Mouse (Mus musculus): ENCODE measurements at regions not wholly inside any gene's neighbourhood (a gene's known extent, or its start where the extent isn't known, plus 50 kb on each side); places are given as distances from the start of the nearest gene placed in this dataset.

DNA sequence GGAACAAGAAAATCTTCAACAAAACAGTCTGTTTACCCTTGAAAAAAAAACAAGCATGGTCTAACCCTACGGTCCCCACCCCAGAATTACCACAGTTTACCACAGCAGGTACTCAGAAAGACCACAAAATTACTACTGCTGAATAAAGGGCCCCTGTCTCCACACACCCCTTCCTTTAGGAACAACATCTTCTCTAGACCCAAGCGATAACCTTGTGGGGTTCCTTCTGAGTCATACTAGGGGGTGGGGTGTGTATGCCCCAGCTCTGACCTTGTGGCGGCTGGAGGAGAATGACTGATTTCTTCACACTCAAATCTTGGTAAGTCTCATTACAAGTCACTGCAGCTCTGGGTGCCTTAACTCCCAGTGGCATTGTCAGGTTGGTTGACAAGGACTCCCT lies 151.8 kb upstream of the Klf3 start:
- DNase-seq (ENCODE audit: low spot score) = peak; percentile 67

DNA sequence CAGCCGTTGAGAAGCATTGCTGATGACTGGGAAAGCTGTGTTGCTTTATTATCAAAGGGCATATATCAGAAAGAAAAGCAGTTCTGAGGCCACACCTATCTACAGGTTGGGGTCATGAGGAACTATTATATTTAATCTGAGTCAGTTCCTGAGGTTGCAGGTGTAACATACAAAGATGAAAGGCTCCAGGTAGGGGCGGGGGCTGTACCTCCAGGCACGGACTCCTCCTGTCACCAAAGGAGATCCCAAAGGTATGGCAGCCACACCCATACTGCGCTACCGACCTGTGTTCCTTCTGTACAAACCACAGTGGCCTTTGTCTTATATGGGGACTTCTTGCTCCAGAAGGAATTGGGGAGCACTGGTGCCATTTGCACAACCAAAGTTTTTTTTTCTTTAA lies 149.4 kb upstream of the Klf3 start:
- DNase-seq (ENCODE audit: low spot score) = no peak

DNA sequence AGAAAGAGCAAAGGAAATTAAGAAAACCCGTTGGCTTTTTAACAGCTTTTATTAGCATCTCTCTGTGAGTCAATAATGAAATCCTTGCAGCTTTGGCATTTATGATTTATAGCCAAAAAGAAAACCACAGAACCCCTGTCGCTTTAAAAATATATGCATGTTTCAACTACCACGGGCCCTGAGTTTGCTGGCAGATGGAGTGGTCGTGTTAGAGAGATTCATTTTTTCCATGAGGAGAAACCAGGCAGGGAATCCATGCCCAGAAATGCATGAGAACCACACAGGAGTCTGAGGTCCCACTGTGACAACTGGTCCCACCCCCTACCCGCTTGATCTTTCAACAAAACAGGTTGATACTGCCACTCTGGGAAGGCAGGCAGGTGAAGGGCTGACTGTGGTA lies 147.9 kb upstream of the Klf3 start:
- DNase-seq (ENCODE audit: low spot score) = no peak

DNA sequence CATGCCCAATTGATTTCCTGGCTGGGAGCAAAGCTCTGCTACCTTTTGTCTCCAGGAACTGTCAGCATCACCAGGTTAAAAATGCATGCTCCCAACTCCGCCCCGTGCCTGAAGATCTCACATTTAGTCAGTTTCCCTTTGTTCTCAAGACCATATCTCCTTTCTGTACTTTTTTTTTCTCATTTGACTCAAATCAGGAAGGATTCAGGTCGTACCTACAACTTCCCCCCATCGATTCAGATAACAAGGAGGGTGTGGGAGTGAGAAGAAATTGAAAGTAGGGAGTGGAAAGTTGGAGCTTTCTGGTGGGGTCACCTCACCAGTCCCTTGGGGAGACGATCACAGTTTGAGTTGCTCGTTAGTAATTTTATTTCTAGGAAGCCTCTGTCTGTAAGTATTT lies 141.2 kb upstream of the Klf3 start:
- DNase-seq (ENCODE audit: low spot score) = no peak

- DNase-seq (ENCODE audit: low spot score) = no peak
Observed at GRCm38 (mm10) chr5:64662476-64662875, 140.7 kb upstream of the Klf3 start.

- no peak for DNase-seq (ENCODE audit: low spot score)
Observed at GRCm38 (mm10) chr5:64663766-64664165, 139.4 kb upstream of the Klf3 start.

DNA sequence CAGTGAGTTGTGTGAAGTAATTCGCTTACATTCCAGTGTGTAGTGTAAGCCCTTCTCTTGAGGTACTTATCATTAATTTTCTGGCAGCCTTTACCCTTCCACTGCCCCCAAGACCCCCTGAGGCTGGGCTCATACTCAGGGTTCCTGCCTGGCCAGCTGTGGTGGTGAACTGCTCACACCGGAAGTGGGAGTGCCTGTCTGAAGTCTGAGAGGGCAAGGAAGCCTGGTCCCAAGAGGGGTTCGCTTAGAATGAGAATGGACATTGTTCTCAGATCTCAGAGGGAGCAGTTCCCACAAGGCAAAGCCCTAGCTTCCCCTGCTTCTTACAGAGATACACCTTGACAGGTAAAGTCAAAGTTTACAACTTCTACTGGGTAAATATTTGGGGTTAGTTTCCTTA lies 138.1 kb upstream of the Klf3 start:
- DNase-seq (ENCODE audit: low spot score) = no peak

DNA sequence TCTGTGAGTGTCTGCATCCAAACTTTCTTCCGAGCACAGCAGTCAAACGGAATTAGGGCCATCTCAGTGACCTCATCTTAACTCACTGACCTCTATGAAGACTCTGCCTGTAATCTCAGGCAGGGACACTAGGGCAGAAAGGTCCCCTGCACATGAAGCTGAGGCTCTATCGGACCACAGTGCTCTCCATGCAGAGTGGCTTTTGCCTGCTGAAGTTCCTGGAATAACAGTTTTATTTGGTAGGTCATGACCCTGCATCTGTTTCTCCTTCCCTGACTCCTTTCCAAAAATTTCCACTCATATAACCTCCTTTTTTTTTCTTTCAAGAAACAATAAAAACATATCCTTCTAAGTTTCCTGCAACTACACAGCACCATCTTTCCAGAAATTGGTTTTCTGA lies 136.9 kb upstream of the Klf3 start:
- no peak for DNase-seq (ENCODE audit: low spot score)

GRCm38 (mm10) chr5:64667053-64667452 lies 136.1 kb upstream of the Klf3 start:
- no peak for DNase-seq (ENCODE audit: low spot score)

DNA sequence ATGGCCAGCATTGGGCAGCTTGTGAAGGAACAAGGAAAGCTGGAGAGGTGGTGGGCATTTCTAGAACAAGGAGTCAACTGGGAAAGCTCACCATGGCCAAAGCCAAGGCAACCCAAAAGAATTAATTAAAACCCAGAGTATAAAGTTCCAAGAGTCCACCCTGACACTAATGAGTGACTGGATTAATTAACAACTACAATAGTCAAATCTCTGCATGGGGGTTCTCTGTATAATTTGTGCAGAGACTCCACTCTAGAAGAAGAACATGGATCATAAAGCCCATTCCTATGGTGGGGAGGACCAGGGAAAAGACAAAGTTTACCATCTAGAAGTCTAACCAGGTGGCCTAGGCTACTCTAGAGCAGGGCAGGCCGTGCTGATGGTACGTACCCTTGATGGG lies 129.3 kb upstream of the Klf3 start:
- no peak for DNase-seq (ENCODE audit: low spot score)

GRCm38 (mm10) chr5:64676214-64676945 lies 126.8 kb upstream of the Klf3 start:
- no peak for DNase-seq (ENCODE audit: low spot score)

- DNase-seq (ENCODE audit: low spot score) = no peak
Observed at GRCm38 (mm10) chr5:64676946-64677588, 126.1 kb upstream of the Klf3 start.

DNA sequence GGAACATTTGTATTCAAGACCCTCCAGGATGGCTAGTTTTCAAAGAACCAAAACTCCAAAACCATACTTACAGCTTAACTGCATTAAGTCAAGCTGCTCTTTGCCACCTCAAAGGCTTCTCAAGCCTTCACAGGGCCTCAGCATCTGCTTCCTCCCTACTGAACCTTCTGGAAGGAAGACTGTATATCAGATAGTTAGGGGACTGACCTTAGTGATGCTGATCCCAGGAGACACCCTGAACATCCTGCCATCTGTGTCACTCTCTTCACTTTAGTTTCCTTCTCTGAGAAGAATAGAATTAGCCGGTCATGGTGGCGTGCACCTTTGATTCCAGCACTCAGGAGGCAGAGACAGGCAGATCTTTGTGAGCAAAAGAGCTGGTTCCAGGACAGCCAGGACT lies 124.5 kb upstream of the Klf3 start:
- no peak for DNase-seq (ENCODE audit: low spot score)

DNA sequence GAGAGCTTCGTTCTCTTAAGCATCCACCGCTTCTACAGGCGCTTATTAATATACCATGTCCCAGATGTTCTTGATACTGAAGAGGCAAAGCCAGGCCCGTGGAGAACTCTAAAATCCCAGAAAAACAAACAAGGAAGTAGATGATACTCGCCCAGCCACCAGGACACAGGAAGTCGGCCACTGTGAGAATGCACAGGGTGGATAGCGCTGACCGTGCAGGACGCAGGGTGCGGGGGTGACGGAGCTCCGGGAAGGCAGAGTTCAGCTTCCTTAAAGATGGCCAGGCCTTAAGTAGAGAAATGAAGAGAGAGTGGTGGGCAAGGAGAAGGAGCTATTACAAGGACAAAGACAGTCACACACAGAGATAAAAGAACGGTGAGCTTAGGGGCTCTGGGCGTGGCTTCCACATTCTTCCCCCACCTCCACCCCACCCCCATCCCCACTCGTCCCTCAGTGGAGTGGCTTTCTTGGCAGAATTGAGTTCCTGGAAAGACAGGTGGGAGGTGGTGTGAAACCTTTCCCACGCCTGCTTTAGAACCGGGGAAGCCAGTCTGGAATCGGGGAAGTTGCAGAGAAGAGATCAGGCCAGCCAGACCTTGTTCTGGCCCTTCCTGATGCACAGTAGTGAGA lies 123.1 kb upstream of the Klf3 start:
- no peak for DNase-seq (ENCODE audit: low spot score)

- no peak for DNase-seq (ENCODE audit: low spot score)
Observed at GRCm38 (mm10) chr5:64681161-64681560, 122.0 kb upstream of the Klf3 start.

DNA sequence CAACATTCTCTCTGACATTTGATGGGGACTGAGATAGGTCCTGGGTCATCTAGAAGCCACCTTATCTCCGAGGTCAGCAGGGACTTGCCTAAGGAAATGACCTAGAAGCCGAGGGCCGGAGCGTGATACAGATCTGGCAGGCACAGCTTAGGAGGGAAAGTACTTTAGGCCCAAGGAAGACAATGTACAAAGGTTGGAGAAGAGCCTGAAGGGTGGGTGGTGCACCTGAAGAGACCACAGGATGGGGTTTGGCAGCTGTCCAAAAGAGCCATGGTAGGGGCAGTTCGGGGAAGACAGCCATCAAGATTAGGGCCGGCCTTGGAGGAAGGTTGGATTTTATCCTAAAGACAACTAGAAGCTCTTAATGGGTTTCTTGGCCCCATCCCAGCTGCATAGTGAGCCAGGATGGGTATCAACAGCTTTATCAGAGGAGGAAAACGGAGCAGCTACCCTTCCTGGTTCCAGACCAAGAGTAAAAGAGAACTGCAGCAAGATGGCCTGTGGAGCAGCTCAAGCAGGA lies 120.8 kb upstream of the Klf3 start:
- DNase-seq (ENCODE audit: low spot score) = no peak

DNA sequence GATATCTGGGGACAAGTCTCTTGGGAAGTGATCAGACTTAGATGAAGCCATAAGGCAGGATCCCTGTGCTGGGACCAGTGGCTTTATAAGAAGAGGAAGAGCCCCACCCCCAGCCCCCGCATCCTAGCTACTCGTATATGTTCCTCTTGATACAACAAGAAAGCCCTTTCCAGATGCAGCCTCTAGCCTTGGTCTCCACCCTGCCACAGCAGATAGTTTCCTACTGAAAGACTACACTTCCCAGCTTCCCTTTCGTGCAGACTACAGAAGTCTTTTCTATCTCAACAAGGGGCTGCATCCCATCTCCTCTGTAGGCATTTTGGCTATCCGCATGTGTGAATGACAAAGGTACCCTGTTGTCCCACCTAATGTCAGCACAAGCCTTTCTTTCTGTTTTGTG lies 119.8 kb upstream of the Klf3 start:
- DNase-seq (ENCODE audit: low spot score) = no peak

DNA sequence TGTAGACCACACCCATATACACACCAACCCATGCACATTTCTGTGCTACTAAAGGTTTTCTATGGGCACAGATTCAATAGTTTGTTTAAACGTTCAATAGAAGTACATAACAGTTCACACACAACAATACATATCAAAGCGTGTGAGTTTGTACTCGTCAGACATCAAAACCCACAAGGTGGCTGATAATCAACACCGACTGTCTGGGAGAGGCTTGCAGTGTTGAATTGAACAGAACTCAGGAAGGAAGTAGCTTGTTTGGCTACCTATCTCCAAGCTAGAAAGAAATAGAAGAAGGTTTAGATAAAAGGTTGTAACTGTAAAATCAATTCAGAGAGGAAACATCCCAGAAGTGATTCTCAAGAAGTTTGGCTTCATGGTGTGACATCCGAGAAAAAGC lies 118.9 kb upstream of the Klf3 start:
- DNase-seq (ENCODE audit: low spot score) = no peak

GRCm38 (mm10) chr5:64690148-64690547 lies 113.0 kb upstream of the Klf3 start:
- no peak for DNase-seq (ENCODE audit: low spot score)

GRCm38 (mm10) chr5:64691406-64692100 lies 111.6 kb upstream of the Klf3 start:
- DNase-seq (ENCODE audit: low spot score) = no peak

- DNase-seq (ENCODE audit: low spot score) = no peak
Observed at GRCm38 (mm10) chr5:64692335-64692734, 110.9 kb upstream of the Klf3 start.

DNA sequence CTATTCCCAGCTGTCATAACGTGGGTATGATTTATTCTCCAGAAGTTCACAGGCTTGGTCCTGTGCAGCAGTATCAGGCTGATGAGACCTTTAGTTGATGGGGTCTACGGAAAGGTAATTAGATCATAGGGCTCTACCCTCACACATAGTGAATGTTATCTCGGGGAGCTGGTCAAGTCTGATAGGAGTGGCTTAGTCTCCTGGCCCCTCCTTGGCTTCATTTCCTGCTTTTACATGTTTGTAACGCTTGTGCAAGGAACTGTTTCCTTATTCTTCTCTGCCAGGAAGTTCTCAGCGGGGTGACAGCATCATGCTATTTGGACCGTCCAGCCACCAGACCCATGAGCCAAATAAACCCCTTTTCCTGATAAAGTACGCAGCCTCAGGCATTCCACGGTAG lies 109.6 kb upstream of the Klf3 start:
- no peak for DNase-seq (ENCODE audit: low spot score)

GRCm38 (mm10) chr5:64694606-64695005 lies 108.6 kb upstream of the Klf3 start:
- DNase-seq (ENCODE audit: low spot score) = no peak
